Mouse (Mus musculus) neural tube, embryonic 14.5 days (tissue): ENCODE results near the gene Nbea. TPM values are rescaled to one million over a fixed set of nuclear protein-coding genes. Genes with fewer than 3 reads are reported as not detected.

Source experiments
- ATAC-seq: fragments of 200-750 bp; cut with Nextera tagmentation; 2 replicates; pipeline ENCODE4 v1.8.0; 2017; ENCODE audit warnings: low read depth, mild to moderate bottlenecking, moderate TSS enrichment, moderate library complexity
- H3K27ac ChIP-seq: fragments of 300-500 bp; sonication (generic); 2 replicates; pipeline ENCODE4 v1.5.1; 2014; ENCODE audit warnings: low read depth, mild to moderate bottlenecking, control low read depth, low read length, moderate library complexity, mixed read lengths
- H3K27me3 ChIP-seq: fragments of 300-500 bp; sonication (generic); 2 replicates; pipeline ENCODE4 v1.6.1; 2014; ENCODE audit warnings: low read length; ENCODE audit not compliant: control insufficient read depth, insufficient read depth
- H3K36me3 ChIP-seq: fragments of 300-500 bp; sonication (generic); 2 replicates; pipeline ENCODE4 v1.6.1; 2014; ENCODE audit warnings: low read length, mixed read lengths; ENCODE audit not compliant: control insufficient read depth, insufficient read depth
- H3K4me1 ChIP-seq: fragments of 300-500 bp; sonication (generic); 2 replicates; pipeline ENCODE4 v1.6.1; 2014; ENCODE audit warnings: low read length; ENCODE audit not compliant: control insufficient read depth, insufficient read depth
- H3K4me2 ChIP-seq: fragments of 300-500 bp; sonication (generic); 2 replicates; pipeline ENCODE4 v1.6.1; 2014; ENCODE audit warnings: mild to moderate bottlenecking, low read depth, low read length, control low read depth
- H3K4me3 ChIP-seq: fragments of 300-500 bp; sonication (generic); 2 replicates; pipeline ENCODE4 v1.5.1; 2014; ENCODE audit warnings: low read depth, low read length, control low read depth, mixed read lengths
- H3K9ac ChIP-seq: fragments of 300-500 bp; sonication (generic); replicated peaks from 2 replicates; pipeline ENCODE4 v1.6.1; 2014; ENCODE audit warnings: low read depth, mild to moderate bottlenecking, control low read depth, low read length, mixed read lengths
- H3K9me3 ChIP-seq: fragments of 300-500 bp; sonication (generic); 2 replicates; pipeline ENCODE4 v1.6.1; 2016; ENCODE audit warnings: low read length; ENCODE audit not compliant: control insufficient read depth
- WGBS: fragments of 180-500 bp; shearing (Covaris S2); extraction: QIAGEN DNeasy Blood & Tissue Kit; methylation state at CpG from one replicate; pipeline ENCODE4 v1.1.7; 2014; 5-methylcytosine and 5-hydroxymethylcytosine counted together
- polyA plus RNA-seq: library from polyadenylated mRNA; unstranded; fragments of >200 nt; fragmentation: Nextera tagmentation; extraction: Ambion mirVana; gene quantifications from 2 replicates; pipeline ENCODE4 v1.2.1, GENCODE M21; 2014

Nbea gene
- polyA plus RNA-seq, 1 experiment from 2014 or later = 107 TPM

GRCm38 (mm10) chr3:55651877-55652276 is 531.6 kb downstream of the Nbea start:
- no peaks in the 10 kb centered on the region for H3K27me3 ChIP-seq
- H3K9ac ChIP-seq = no peak overlapping the region
- ATAC-seq = 0 out of 2 replicates have a peak, but pooled peaks have one; percentile 16
- H3K4me3 ChIP-seq = no peak overlapping the region
- H3K9me3 ChIP-seq = no peaks in the 10 kb centered on the region
- H3K4me2 ChIP-seq = no peak overlapping the region
- peaks cover 6% of the 10 kb centered on the region; the same call in 1 of the 2 replicates for H3K36me3 ChIP-seq
- H3K27ac ChIP-seq = no peak overlapping the region
- no peaks in the 10 kb centered on the region; the same call in 1 of the 2 replicates for H3K4me1 ChIP-seq
- WGBS = 74% methylated on average over 4 of the region's 4 CpGs

GRCm38 (mm10) chr3:55649541-55649940 is 534.0 kb downstream of the Nbea start:
- H3K4me3 ChIP-seq = no peak overlapping the region
- peaks cover 14% of the 10 kb centered on the region; the same call in 1 of the 2 replicates for H3K36me3 ChIP-seq
- H3K4me1 ChIP-seq = peaks cover 5% of the 10 kb centered on the region; the same call in 1 of the 2 replicates
- H3K9ac ChIP-seq = no peak overlapping the region
- no peak for ATAC-seq
- no peak overlapping the region for H3K4me2 ChIP-seq
- 79% methylated on average over 5 of the region's 5 CpGs for WGBS
- no peak overlapping the region for H3K27ac ChIP-seq
- H3K27me3 ChIP-seq = no peaks in the 10 kb centered on the region
- no peaks in the 10 kb centered on the region for H3K9me3 ChIP-seq

- Histone ChIP-seq H3K9me3 (no peaks in the 10 kb centered on the region), H3K4me2 (no peak overlapping the region), H3K4me3 (no peak overlapping the region), H3K9ac (no peak overlapping the region), H3K36me3 (peaks cover 14% of the 10 kb centered on the region; the same call in 1 of the 2 replicates), H3K4me1 (peaks cover 5% of the 10 kb centered on the region; the same call in 1 of the 2 replicates), H3K27ac (no peak overlapping the region), H3K27me3 (no peaks in the 10 kb centered on the region)
- ATAC-seq = no peak
- 80% methylated on average over 4 of the region's 4 CpGs for WGBS
Observed at GRCm38 (mm10) chr3:55648299-55648698, 535.2 kb downstream of the Nbea start.

- WGBS = 77% methylated on average over 6 of the region's 6 CpGs
- Histone ChIP-seq H3K4me3 (no peak overlapping the region), H3K4me1 (peaks cover 5% of the 10 kb centered on the region; the same call in 1 of the 2 replicates), H3K27me3 (no peaks in the 10 kb centered on the region), H3K9me3 (no peaks in the 10 kb centered on the region), H3K27ac (no peak overlapping the region), H3K4me2 (no peak overlapping the region), H3K9ac (no peak overlapping the region), H3K36me3 (peaks cover 24% of the 10 kb centered on the region)
- no peak for ATAC-seq
Observed at GRCm38 (mm10) chr3:55647176-55647575, 536.3 kb downstream of the Nbea start.

GRCm38 (mm10) chr3:55646437-55646836 is 537.1 kb downstream of the Nbea start:
- Histone ChIP-seq H3K4me2 (no peak overlapping the region), H3K36me3 (peaks cover 26% of the 10 kb centered on the region), H3K4me1 (peaks cover 5% of the 10 kb centered on the region; the same call in 1 of the 2 replicates), H3K9ac (no peak overlapping the region), H3K9me3 (no peaks in the 10 kb centered on the region), H3K4me3 (no peak overlapping the region), H3K27me3 (no peaks in the 10 kb centered on the region), H3K27ac (no peak overlapping the region)
- WGBS = 71% methylated on average over 3 of the region's 3 CpGs
- ATAC-seq = no peak

- Histone ChIP-seq H3K36me3 (peaks cover 26% of the 10 kb centered on the region), H3K27ac (no peak overlapping the region), H3K4me2 (no peak overlapping the region), H3K9ac (no peak overlapping the region), H3K4me3 (no peak overlapping the region), H3K27me3 (no peaks in the 10 kb centered on the region), H3K9me3 (no peaks in the 10 kb centered on the region), H3K4me1 (peaks cover 5% of the 10 kb centered on the region; the same call in 1 of the 2 replicates)
- ATAC-seq = peak; percentile 59; the same call in 1 of the 2 replicates
- WGBS = 24% methylated on average over 11 of the region's 11 CpGs
Observed at GRCm38 (mm10) chr3:55644035-55644618, 539.4 kb downstream of the Nbea start.

- no peak overlapping the region for H3K4me2 ChIP-seq
- ATAC-seq = no peak
- no peak overlapping the region for H3K4me3 ChIP-seq
- 58% methylated on average over 7 of the region's 7 CpGs for WGBS
- H3K36me3 ChIP-seq = peaks cover 7% of the 10 kb centered on the region
- no peaks in the 10 kb centered on the region for H3K27me3 ChIP-seq
- no peak overlapping the region for H3K9ac ChIP-seq
- no peaks in the 10 kb centered on the region for H3K9me3 ChIP-seq
- H3K27ac ChIP-seq = no peak overlapping the region
- no peaks in the 10 kb centered on the region for H3K4me1 ChIP-seq
Observed at GRCm38 (mm10) chr3:55637660-55638059, 545.8 kb downstream of the Nbea start.

GRCm38 (mm10) chr3:55635542-55636172 is 547.8 kb downstream of the Nbea start:
- H3K27ac ChIP-seq = no peak overlapping the region
- no peak for ATAC-seq

GRCm38 (mm10) chr3:55627054-55627453 is 556.4 kb downstream of the Nbea start:
- Histone ChIP-seq H3K4me2 (no peak overlapping the region), H3K27me3 (no peaks in the 10 kb centered on the region), H3K27ac (no peak overlapping the region), H3K9me3 (no peaks in the 10 kb centered on the region), H3K36me3 (peaks cover 18% of the 10 kb centered on the region; the same call in 1 of the 2 replicates), H3K4me3 (no peak overlapping the region), H3K4me1 (no peaks in the 10 kb centered on the region), H3K9ac (no peak overlapping the region)
- ATAC-seq = no peak
- 92% methylated on average over 4 of the region's 4 CpGs for WGBS

More at GRCm38 (mm10) chr3:55635542-55636172, 547.8 kb downstream of the Nbea start:
- H3K9me3 ChIP-seq = no peaks in the 10 kb centered on the region
- no peaks in the 10 kb centered on the region for H3K27me3 ChIP-seq
- no peak overlapping the region for H3K4me3 ChIP-seq
- H3K4me1 ChIP-seq = no peaks in the 10 kb centered on the region
- WGBS = 42% methylated on average over 8 of the region's 8 CpGs
- no peak overlapping the region for H3K9ac ChIP-seq
- no peak overlapping the region for H3K4me2 ChIP-seq
- no peaks in the 10 kb centered on the region; the same call in 1 of the 2 replicates for H3K36me3 ChIP-seq
